Mouse (Mus musculus) spleen, postnatal 10 days (tissue): ENCODE measurements around the gene Dgat2.

Experiments
- DNase-seq, 2 experiments: peaks; one replicate each; pipeline ENCODE4 v3.0.0; 2021 to 2022; ENCODE audit warnings: low spot score in 2 of 2

Gene Dgat2

DNA sequence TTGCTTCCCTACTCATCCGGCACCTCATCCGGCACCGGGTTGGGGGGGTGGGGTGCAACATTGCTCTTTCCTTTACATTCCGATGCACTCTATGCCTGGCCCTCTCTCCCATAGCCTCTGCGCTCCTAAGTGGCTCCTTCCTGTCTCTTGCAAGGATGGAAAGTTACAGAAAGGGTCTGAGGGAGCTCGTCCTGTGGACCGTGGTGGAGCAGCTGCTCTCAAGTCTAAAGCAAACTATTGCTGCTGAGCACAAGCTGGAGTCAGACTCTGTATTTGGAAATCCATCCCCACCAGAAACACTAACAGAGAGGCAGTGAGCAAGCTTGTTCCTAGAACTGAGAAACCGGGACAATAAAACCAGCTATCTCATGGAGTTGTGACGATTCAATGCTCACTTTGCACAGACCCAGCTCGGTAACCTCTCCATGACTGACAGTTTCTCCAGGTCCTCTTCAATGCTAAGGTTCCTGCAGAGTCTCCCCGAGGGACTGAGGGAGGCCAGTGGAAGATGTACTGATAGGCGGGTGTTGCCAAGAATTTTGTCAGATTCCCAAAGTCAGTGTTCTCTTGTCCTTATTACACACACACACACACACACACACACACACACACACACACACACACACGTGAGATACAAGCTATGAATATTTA is 42.6 kb downstream of the Dgat2 start:
- no peak for DNase-seq

- no peak for DNase-seq
Observed at GRCm38 (mm10) chr7:99137541-99137940, 45.0 kb downstream of the Dgat2 start.

GRCm38 (mm10) chr7:99136789-99137188 is 45.7 kb downstream of the Dgat2 start:
- no peak for DNase-seq

- no peak for DNase-seq
Observed at GRCm38 (mm10) chr7:99133811-99134402, 48.6 kb downstream of the Dgat2 start.

- DNase-seq: no peak
Observed at GRCm38 (mm10) chr7:99132597-99132996, 49.9 kb downstream of the Dgat2 start.

GRCm38 (mm10) chr7:99131819-99132353 is 50.6 kb downstream of the Dgat2 start:
- no peak for DNase-seq

DNA sequence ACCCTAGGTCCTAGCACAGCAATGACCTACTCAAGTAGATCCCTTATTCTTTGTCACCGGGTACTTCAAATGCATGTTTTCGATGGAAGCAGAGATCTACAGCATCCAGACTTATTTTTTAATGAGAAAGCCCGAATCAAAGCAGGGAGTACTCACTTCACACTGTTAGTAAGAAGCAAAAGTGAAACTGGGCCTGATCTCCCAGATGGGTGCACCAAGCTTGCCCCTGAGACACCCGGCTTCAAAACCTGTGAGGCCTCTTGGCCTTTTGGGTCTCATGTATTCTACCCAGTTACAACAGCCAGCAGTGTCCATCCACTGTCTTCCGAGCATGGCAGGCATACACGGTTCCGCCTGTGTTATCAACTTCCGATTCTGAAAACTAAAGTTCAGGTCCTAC is 53.6 kb downstream of the Dgat2 start:
- no peak for DNase-seq

- peak in 1 of 2 experiments; percentile 43 for DNase-seq
Observed at GRCm38 (mm10) chr7:99128020-99128950, 54.2 kb downstream of the Dgat2 start.

DNA sequence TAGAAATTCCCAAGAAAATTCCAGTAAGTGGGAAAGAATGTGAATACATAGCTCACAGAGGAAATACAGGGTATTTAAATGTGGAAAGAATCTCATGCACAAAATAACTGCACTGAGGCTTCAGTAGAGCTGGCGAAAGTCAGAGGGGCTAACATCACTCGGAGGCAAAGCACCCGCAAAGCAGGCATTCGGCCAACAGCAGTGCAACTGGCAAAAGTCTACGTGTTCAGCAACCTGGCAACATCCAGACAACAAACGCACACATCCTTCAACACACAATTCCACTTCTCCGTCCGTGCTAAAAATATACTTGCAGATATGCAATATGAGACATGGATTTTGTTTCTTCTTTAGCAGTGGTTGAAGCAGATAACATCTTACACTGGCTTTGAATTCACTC is 56.5 kb downstream of the Dgat2 start:
- no peak for DNase-seq

DNA sequence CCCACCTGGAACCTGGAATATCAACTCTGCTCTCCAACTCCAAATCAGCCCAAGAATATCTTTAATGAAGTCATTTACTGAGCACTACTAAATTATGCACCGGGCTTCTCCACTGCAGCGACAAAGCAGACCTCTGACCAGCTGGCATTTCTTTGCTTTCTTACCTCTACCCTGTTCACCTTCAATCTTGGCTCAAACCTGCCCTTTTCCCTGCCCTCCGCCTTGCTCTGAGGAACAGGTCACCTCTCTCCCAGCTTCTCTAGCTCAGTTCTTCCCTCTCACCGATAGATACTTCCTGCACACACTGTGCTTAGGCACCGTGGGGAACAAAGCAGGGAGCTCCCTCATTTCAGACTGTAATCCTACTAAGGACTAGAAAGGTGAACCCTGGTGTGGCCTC is 59.9 kb downstream of the Dgat2 start:
- DNase-seq: no peak

GRCm38 (mm10) chr7:99120865-99121521 is 61.5 kb downstream of the Dgat2 start:
- DNase-seq: peak in 1 of 2 experiments; percentile 31

- DNase-seq: no peak
Observed at GRCm38 (mm10) chr7:99120082-99120481, 62.4 kb downstream of the Dgat2 start.

GRCm38 (mm10) chr7:99116781-99117180 is 65.7 kb downstream of the Dgat2 start:
- no peak for DNase-seq

- no peak for DNase-seq
Observed at GRCm38 (mm10) chr7:99114006-99114726, 68.4 kb downstream of the Dgat2 start.

GRCm38 (mm10) chr7:99107566-99107965 is 75.0 kb downstream of the Dgat2 start:
- DNase-seq: no peak

- no peak for DNase-seq
Observed at GRCm38 (mm10) chr7:99106714-99107270, 75.7 kb downstream of the Dgat2 start.
